Mouse (Mus musculus) stomach, embryonic 15.5 days (tissue): ENCODE measurements around the gene Rbms3. TPM values are rescaled to one million over a fixed set of nuclear protein-coding genes. Genes with fewer than 3 reads are reported as not detected.

Experiments used
- ATAC-seq: fragments of 200-750 bp; cut with Nextera tagmentation; 2 replicates; pipeline ENCODE4 v1.8.0; 2017; ENCODE audit warnings: low read depth, moderate number of reproducible peaks, moderate TSS enrichment; ENCODE audit not compliant: insufficient read depth, low FRiP score
- H3K27ac ChIP-seq: fragments of 300-500 bp; sonication (generic); 2 replicates; pipeline ENCODE4 v1.5.1; 2015; ENCODE audit warnings: mild to moderate bottlenecking, inconsistent platforms
- H3K27me3 ChIP-seq: fragments of 300-500 bp; sonication (generic); replicated peaks from 2 replicates; pipeline ENCODE4 v1.6.1; 2015; ENCODE audit warnings: inconsistent platforms
- H3K36me3 ChIP-seq: fragments of 300-500 bp; sonication (generic); 2 replicates; pipeline ENCODE4 v1.6.1; 2015; ENCODE audit warnings: inconsistent platforms
- H3K4me1 ChIP-seq: fragments of 300-500 bp; sonication (generic); 2 replicates; pipeline ENCODE4 v1.6.1; 2015; ENCODE audit warnings: inconsistent platforms
- H3K4me2 ChIP-seq: fragments of 300-500 bp; sonication (generic); 2 replicates; pipeline ENCODE4 v1.6.1; 2015; ENCODE audit warnings: mild to moderate bottlenecking, inconsistent platforms
- H3K4me3 ChIP-seq: fragments of 300-500 bp; sonication (generic); replicated peaks from 2 replicates; pipeline ENCODE4 v1.5.1; 2015; ENCODE audit warnings: inconsistent platforms
- H3K9ac ChIP-seq: fragments of 300-500 bp; sonication (generic); 2 replicates; pipeline ENCODE4 v1.6.1; 2015; ENCODE audit warnings: inconsistent platforms
- H3K9me3 ChIP-seq: fragments of 300-500 bp; sonication (generic); 2 replicates; pipeline ENCODE4 v1.6.1; 2016; ENCODE audit warnings: inconsistent platforms
- WGBS: fragments of 180-500 bp; shearing (Covaris S2); methylation state at CpG from one replicate; pipeline ENCODE4 v1.1.7; 2015; 5-methylcytosine and 5-hydroxymethylcytosine counted together
- polyA plus RNA-seq: library from polyadenylated mRNA; unstranded; fragments of >200 nt; fragmentation: Nextera tagmentation; extraction: Ambion mirVana; gene quantifications from 2 replicates; pipeline ENCODE4 v1.2.1, GENCODE M21; 2015

Gene Rbms3
- polyA plus RNA-seq, 1 experiment from 2014 or later, result 64.3 TPM

DNA sequence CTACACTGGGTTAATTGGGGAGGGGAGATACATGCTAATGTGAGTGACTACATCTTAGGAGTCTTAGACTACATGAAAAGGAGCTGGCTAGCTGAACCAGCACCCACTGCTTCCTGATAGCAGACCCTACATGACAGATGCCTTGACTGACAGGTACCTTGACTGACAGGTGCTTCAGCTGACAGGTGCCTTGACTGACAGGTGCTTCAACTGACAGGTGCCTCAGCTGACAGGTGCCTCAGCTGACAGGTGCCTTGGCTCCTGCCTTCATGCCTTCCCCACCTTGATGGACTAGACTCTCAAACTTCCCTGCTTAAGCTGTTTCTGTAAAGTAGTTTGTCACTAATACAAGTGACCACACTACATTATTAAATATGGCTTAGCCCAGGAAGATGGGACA is 232.6 kb downstream of the Rbms3 start:
- no peaks in the 10 kb centered on the region for H3K27me3 ChIP-seq
- H3K9ac ChIP-seq, result no peak overlapping the region
- H3K27ac ChIP-seq, result no peak overlapping the region
- no peaks in the 10 kb centered on the region for H3K36me3 ChIP-seq
- H3K4me3 ChIP-seq, result no peak overlapping the region
- H3K4me2 ChIP-seq, result no peak overlapping the region
- ATAC-seq, result no peak
- H3K4me1 ChIP-seq, result peaks cover 6% of the 10 kb centered on the region; the same call in 1 of the 2 replicates
- no peaks in the 10 kb centered on the region for H3K9me3 ChIP-seq

DNA sequence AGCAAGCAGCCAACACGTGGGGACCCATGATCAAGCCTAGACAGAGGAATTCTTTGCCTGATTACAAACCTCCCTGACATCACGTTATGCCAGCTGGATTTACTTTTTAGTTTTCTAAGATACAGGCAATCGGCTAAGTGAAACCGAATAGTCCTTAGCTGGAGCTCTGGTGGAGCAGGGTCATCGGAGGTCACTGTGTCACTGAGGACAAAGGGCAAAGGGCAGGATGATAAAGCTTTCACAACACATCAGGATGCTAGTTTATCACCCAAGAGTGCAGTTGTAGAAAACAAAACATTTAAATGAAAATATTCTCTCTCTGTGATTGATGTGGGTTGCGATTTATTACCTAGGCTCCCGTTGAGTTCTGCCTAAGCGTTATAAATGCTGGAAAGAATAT is 233.1 kb downstream of the Rbms3 start:
- WGBS, result 62% methylated on average over 8 of the region's 8 CpGs
- Histone ChIP-seq H3K27me3 (no peaks in the 10 kb centered on the region), H3K4me2 (no peak overlapping the region)

DNA sequence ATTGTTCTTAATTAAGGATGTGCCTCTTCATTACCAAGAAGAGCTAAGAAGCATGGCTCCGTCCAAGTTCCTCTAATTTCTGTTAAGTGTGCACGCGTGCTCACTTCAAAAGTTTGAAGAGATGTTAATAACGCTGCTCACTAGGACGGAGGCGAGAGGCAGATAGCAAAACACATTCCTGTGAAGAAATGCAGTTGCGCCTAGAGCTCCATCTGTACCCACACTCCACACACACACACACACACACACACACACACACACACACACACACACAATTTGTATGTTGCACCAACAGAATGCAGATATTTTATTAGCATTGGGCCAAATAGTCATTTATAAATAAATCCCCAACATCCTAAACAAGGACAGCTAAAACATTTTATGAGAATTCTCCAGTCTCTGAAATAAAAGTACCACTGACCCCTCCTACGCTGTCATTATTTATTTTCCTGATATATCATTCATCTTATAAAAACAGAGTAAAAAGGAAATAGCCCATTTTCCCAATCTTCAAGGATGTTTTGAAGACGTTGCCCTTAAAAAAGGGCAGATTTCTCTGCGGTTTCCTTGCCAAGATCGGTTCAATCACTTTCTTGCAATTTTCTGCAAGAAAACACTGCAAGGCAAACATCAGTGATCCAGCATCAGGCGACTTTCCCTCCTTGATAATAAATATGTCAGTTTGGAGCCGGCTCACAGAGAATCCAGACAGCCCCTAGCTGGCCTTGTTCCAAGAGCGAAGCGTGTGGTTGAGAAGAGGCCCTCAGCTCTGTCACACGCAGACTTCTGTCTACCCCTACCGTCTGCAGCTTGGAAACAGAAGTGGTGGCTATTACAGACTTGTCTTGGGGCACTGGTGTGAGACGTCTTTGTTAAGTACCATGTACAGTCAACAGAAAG is 235.8 kb downstream of the Rbms3 start:
- Histone ChIP-seq H3K4me1 (peaks cover 6% of the 10 kb centered on the region; the same call in 1 of the 2 replicates), H3K27me3 (no peaks in the 10 kb centered on the region), H3K36me3 (no peaks in the 10 kb centered on the region), H3K4me3 (no peak overlapping the region), H3K9ac (no peak overlapping the region), H3K27ac (peak overlapping the region; percentile 32; the same call in 1 of the 2 replicates), H3K4me2 (no peak overlapping the region), H3K9me3 (no peaks in the 10 kb centered on the region)
- ATAC-seq, result no peak
- 35% methylated on average over 18 of the region's 18 CpGs for whole genome bisulfite sequencing

More for the DNA sequence above, 233.1 kb downstream of the Rbms3 start:
- Histone ChIP-seq H3K9ac (no peak overlapping the region), H3K36me3 (no peaks in the 10 kb centered on the region), H3K27ac (no peak overlapping the region), H3K4me1 (peaks cover 6% of the 10 kb centered on the region; the same call in 1 of the 2 replicates), H3K4me3 (no peak overlapping the region), H3K9me3 (no peaks in the 10 kb centered on the region)
- no peak for ATAC-seq

DNA sequence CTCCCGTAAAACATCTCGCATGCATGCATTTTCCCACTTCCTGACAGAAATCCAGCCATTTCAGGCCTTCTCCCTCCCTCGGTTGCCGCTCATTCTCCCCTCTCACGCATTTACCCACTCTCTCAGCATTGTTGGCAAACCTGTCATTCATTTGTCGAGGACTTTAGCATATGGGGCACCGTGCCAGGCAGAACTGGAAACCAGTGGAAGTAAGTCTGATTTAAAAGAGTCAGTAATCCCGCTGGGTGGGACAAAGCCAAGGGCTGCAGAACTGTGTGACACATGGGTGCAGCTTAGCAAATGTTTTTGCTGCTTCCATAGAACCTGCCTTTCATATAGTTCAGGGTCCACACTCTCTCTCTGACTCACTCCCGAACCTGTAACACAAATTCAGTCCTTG is 241.7 kb downstream of the Rbms3 start:
- H3K9ac ChIP-seq, result no peak overlapping the region
- H3K27ac ChIP-seq, result no peak overlapping the region
- H3K9me3 ChIP-seq, result no peaks in the 10 kb centered on the region
- H3K4me3 ChIP-seq, result no peak overlapping the region
- no peaks in the 10 kb centered on the region for H3K36me3 ChIP-seq
- H3K4me2 ChIP-seq, result no peak overlapping the region
- WGBS, result 81% methylated on average over 9 of the region's 9 CpGs
- H3K4me1 ChIP-seq, result no peaks in the 10 kb centered on the region
- no peaks in the 10 kb centered on the region for H3K27me3 ChIP-seq
- ATAC-seq, result no peak

DNA sequence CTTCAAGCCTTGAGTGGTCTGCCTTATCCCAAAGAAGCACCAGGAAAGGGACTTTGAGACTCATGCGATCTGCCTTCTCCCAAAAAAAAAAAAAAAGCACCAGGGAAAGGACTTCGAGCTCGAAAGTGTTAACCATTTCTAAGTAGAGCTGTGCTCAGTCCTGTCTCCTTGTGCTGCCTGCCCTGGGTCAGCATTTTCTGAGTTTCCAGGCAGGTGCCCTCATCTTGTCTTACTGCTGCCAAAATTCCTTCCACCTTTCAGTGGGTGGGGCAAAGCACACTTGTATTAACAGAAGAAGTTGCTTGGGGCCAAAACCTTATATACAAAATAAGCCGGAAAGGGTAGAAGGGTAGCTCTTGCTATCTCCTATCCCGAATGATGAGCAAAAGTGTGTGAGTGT is 248.8 kb downstream of the Rbms3 start:
- no peaks in the 10 kb centered on the region for H3K27me3 ChIP-seq
- H3K4me3 ChIP-seq, result no peak overlapping the region
- WGBS, result 51% methylated on average over 5 of the region's 5 CpGs
- no peak for ATAC-seq
- no peak overlapping the region for H3K27ac ChIP-seq
- no peaks in the 10 kb centered on the region for H3K9me3 ChIP-seq
- no peaks in the 10 kb centered on the region for H3K36me3 ChIP-seq
- H3K9ac ChIP-seq, result no peak overlapping the region
- H3K4me2 ChIP-seq, result no peak overlapping the region
- H3K4me1 ChIP-seq, result peaks cover 16% of the 10 kb centered on the region

DNA sequence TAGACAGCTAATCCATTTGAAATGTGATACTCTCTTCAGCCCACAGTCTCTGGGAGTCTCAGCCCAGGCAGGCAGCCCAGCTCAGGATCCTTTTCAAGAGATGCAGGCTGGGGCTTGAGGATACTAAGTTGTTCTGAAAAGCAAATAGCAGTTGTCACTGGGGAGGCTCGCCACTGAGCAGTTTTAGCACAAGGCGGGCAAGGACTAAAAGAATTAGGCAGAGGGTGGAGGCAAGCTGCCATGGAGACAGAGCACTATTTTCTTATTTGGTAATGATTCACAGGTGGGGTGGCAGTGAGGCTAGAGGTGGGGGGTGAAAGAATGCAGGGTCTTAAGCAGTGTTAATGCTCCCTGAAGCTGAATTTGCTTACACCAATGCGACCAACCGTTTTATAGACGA is 249.6 kb downstream of the Rbms3 start:
- 26% methylated on average over 5 of the region's 5 CpGs for WGBS
- ATAC-seq, result no peak
- no peak overlapping the region for H3K9ac ChIP-seq
- no peaks in the 10 kb centered on the region for H3K27me3 ChIP-seq
- H3K4me3 ChIP-seq, result no peak overlapping the region
- no peak overlapping the region for H3K4me2 ChIP-seq
- H3K4me1 ChIP-seq, result peaks cover 16% of the 10 kb centered on the region
- H3K27ac ChIP-seq, result peak overlapping the region; percentile 59; the same call in 1 of the 2 replicates
- no peaks in the 10 kb centered on the region for H3K9me3 ChIP-seq
- no peaks in the 10 kb centered on the region for H3K36me3 ChIP-seq

DNA sequence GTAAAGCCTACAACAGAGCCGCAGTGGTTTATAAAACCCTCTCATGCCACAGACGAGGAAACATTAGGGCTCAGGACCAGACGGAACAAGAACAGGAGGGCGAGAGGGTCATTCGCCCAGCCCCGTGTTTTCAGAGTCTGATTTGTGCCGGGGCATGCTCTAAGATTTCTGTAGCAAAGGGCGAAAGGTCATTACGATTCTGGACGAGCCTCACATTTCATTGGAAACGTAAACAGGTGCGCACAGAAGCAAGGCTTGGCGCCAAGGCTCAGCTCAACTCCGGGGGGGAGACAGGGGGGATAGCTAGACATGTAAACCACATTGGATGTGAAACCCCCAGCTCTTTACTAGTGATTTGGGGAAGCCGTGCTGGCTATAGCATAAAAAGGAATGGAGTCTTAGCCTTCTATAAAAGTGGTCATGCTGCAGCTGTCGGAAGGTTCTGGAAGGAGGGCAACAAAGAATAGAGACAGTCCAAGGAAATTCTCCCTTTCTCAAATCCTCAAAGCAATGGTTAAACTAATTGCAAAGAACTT is 250.2 kb downstream of the Rbms3 start:
- H3K4me1 ChIP-seq, result peaks cover 16% of the 10 kb centered on the region
- no peak overlapping the region for H3K27ac ChIP-seq
- H3K4me2 ChIP-seq, result no peak overlapping the region
- H3K4me3 ChIP-seq, result no peak overlapping the region
- no peak for ATAC-seq
- no peak overlapping the region for H3K9ac ChIP-seq
- no peaks in the 10 kb centered on the region for H3K9me3 ChIP-seq
- no peaks in the 10 kb centered on the region for H3K36me3 ChIP-seq
- H3K27me3 ChIP-seq, result no peaks in the 10 kb centered on the region
- 42% methylated on average over 16 of the region's 16 CpGs for WGBS

DNA sequence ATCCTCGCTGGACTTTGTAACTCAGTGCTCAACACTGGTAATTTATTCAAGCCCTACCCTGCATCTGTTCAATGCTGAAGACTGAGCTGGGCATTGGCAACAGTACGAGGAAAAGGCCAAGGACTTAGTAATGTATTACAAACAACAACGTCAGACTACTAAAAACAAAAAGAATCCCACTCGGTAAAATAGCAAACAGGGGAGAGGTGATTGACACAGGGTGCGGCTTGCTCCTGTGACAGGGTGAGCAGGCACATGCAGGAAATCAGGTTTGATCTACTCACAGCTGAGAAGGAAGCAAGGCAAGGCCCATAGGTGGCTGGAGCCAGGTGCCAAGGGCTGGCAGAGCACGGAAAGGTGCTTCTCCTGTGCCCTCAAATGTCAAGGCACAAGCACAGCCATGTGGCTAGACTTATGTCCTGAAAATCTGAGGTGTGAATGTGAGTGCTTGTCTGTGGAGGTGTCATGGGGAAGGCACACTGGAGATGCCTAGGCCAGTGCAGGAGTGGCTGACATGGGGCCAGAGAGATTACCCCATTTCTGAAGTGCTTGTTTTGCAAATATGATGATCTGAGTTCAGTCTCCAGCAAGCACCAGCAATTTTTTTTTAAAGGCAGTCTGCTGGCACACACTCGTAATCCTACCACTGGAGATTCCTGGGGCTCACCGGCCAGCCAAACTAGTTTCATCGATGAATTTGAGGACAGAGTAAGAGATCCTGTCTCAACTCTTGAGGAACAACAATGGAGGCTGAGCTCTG is 251.4 kb downstream of the Rbms3 start:
- WGBS, result 48% methylated on average over 9 of the region's 9 CpGs
- peak overlapping the region; percentile 51; the same call in 1 of the 2 replicates for H3K27ac ChIP-seq
- no peak overlapping the region for H3K4me2 ChIP-seq
- H3K4me1 ChIP-seq, result peaks cover 16% of the 10 kb centered on the region
- no peaks in the 10 kb centered on the region for H3K9me3 ChIP-seq
- H3K27me3 ChIP-seq, result no peaks in the 10 kb centered on the region
- no peaks in the 10 kb centered on the region for H3K36me3 ChIP-seq
- ATAC-seq, result no peak
- H3K4me3 ChIP-seq, result no peak overlapping the region
- no peak overlapping the region for H3K9ac ChIP-seq

DNA sequence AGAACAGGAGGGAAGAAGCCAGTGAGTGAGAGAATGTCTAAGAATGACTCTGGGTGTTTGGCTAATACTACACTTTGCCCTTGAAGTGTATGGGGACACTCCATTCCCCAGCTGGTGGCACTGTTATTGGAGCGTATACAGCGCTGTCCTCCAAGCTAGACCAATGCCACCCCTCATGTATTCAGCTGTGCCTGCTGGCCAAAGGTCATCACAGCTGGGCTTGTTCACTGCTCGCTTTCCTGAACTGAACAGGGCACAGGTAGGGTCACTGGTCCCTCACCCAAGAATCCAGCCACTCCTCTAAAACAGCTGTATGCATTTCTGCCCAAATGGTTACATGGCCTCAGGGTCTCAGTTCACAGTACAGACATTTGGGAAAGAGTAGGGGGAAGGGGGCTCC is 253.9 kb downstream of the Rbms3 start:
- Histone ChIP-seq H3K9ac (no peak overlapping the region), H3K4me1 (peaks cover 16% of the 10 kb centered on the region), H3K36me3 (no peaks in the 10 kb centered on the region), H3K27ac (no peak overlapping the region), H3K4me3 (no peak overlapping the region), H3K4me2 (no peak overlapping the region), H3K27me3 (no peaks in the 10 kb centered on the region), H3K9me3 (no peaks in the 10 kb centered on the region)
- 92% methylated on average over 3 of the region's 3 CpGs for WGBS
- ATAC-seq, result no peak

DNA sequence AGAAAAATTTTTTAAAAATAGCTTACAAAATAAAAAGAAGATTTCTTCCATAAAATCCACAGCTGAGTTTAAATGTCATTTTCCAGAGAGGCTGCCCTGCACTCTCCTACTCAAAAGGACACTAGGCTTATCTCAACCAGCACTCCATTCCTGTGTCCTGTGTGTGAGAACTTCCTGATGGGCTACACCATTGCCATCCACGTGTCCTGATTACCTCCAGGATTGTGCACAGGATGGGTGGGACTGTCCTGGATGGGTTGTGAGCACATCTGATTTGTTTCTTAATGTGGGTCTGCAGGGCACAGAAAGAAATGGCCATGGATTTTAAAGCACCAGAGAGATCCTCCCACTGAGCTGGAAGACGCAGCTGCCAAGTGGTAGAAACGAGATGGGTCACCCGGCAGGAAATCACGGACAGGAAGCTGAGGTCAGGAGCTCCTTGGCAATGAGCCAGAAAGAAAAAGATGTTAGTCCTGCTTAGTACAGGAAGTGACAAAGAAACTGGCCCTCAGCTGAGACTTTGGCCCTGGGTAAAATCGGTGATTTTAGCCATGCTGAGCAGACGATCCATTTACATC is 256.5 kb downstream of the Rbms3 start:
- Histone ChIP-seq H3K27me3 (no peaks in the 10 kb centered on the region), H3K4me2 (no peak overlapping the region), H3K9ac (no peak overlapping the region), H3K27ac (no peak overlapping the region), H3K9me3 (no peaks in the 10 kb centered on the region), H3K4me3 (no peak overlapping the region), H3K36me3 (no peaks in the 10 kb centered on the region), H3K4me1 (0 out of 2 replicates have a peak, but pooled peaks cover 3% of the 10 kb centered on the region)
- no peak; the same call in 1 of the 2 replicates for ATAC-seq
- 23% methylated on average over 7 of the region's 7 CpGs for WGBS

DNA sequence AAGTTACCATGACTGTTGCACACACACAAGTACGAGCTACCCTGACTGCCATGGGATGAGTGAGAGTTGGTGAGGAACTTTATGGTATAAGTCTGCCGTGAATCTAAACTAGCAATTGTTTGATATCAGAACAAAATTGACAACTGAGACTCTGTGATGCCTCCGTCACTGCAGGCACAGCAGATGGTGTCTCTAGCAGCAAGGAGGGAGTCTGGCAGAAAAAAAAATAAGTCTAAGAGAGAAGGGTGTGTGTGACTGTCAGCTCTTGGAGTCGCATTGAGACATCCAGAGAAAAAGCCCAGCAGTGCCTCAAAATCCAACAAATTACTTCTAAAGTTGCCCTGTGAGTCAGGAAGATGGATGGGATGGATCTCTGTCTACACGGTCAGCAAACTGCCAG is 257.7 kb downstream of the Rbms3 start:
- ATAC-seq, result no peak
- Histone ChIP-seq H3K4me2 (no peak overlapping the region), H3K9me3 (no peaks in the 10 kb centered on the region), H3K27me3 (no peaks in the 10 kb centered on the region), H3K27ac (no peak overlapping the region), H3K36me3 (no peaks in the 10 kb centered on the region), H3K4me3 (no peak overlapping the region), H3K9ac (no peak overlapping the region), H3K4me1 (no peaks in the 10 kb centered on the region)
- 65% methylated on average over 5 of the region's 5 CpGs for WGBS
